Mouse (Mus musculus): ENCODE measurements around the gene Ptpre. TPM values are rescaled to one million over a fixed set of nuclear protein-coding genes. Genes with fewer than 3 reads are reported as not detected.

The Ptpre gene
- polyA plus RNA-seq, 1 experiment from 2014 or later: 2.2 TPM

- no peak overlapping the region for H3K27ac ChIP-seq
- no peaks in the 10 kb centered on the region for H3K36me3 ChIP-seq
- H3K9me3 ChIP-seq: no peaks in the 10 kb centered on the region
- H3K4me2 ChIP-seq: no peak overlapping the region
- no peak for ATAC-seq (ENCODE audit: insufficient number of reproducible peaks, insufficient read depth, low FRiP score, low TSS enrichment, low read depth)
- H3K27me3 ChIP-seq: peaks cover 3% of the 10 kb centered on the region; the same call in 1 of the 2 replicates
- no peak overlapping the region for H3K4me3 ChIP-seq (replicated peaks)
- H3K9ac ChIP-seq (replicated peaks): no peak overlapping the region
- H3K4me1 ChIP-seq (replicated peaks): no peaks in the 10 kb centered on the region
- whole genome bisulfite sequencing: 87% methylated on average over 7 of the region's 7 CpGs
These were observed 43.2 kb downstream of the Ptpre start for GRCm38 (mm10) chr7:135580306-135581091.

- Histone ChIP-seq H3K4me3 (replicated peaks) (no peak overlapping the region), H3K4me1 (replicated peaks) (no peaks in the 10 kb centered on the region), H3K9me3 (no peaks in the 10 kb centered on the region), H3K9ac (replicated peaks) (no peak overlapping the region), H3K27ac (no peak overlapping the region), H3K27me3 (peaks cover 3% of the 10 kb centered on the region; the same call in 1 of the 2 replicates), H3K4me2 (no peak overlapping the region), H3K36me3 (no peaks in the 10 kb centered on the region)
- WGBS: 74% methylated on average over 5 of the region's 5 CpGs
- no peak for ATAC-seq (ENCODE audit: insufficient number of reproducible peaks, insufficient read depth, low FRiP score, low TSS enrichment, low read depth)
These were observed 43.8 kb downstream of the Ptpre start for GRCm38 (mm10) chr7:135581128-135581527.

DNA sequence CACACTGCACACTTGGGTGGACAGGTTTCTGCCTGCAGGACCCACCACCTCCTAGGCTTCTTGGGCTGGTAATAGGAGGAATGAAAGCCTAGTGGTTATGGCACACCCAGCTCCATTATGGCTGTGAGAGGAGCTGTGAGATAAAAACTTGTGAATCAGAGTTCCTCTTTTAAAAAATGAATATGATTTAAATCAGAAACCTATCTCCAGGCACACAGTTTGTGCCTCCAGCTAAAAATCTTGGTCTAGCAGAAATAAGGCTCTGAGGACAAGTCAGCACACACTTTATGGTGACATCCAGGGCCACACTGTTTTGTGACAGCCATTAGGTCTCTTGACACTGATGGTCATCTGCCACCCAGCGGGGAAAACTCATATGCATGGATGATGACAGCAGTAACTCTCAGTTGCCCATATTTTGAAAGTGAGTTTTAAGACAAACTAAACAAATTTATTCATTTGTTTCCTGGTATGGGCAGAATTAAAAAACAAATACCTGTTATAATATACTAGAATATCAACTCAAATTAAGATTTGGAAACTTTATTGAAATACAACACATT lies 47.9 kb downstream of the Ptpre start:
- H3K4me3 ChIP-seq (replicated peaks): no peak overlapping the region
- no peak overlapping the region for H3K27ac ChIP-seq
- ATAC-seq (ENCODE audit: insufficient number of reproducible peaks, insufficient read depth, low FRiP score, low TSS enrichment, low read depth): no peak
- no peak overlapping the region for H3K9ac ChIP-seq (replicated peaks)
- H3K9me3 ChIP-seq: no peaks in the 10 kb centered on the region
- H3K27me3 ChIP-seq: peaks cover 3% of the 10 kb centered on the region; the same call in 1 of the 2 replicates
- no peaks in the 10 kb centered on the region for H3K36me3 ChIP-seq
- 76% methylated on average over 1 of the region's 1 CpGs for WGBS
- no peak overlapping the region for H3K4me2 ChIP-seq
- peaks cover 13% of the 10 kb centered on the region for H3K4me1 ChIP-seq (replicated peaks)

GRCm38 (mm10) chr7:135586402-135586801 lies 49.1 kb downstream of the Ptpre start:
- peak overlapping the region; percentile 32; the same call in 1 of the 2 replicates for H3K27ac ChIP-seq
- no peak for ATAC-seq (ENCODE audit: insufficient number of reproducible peaks, insufficient read depth, low FRiP score, low TSS enrichment, low read depth)
- H3K9me3 ChIP-seq: no peaks in the 10 kb centered on the region
- H3K27me3 ChIP-seq: no peaks in the 10 kb centered on the region
- no peak overlapping the region for H3K9ac ChIP-seq (replicated peaks)
- H3K36me3 ChIP-seq: no peaks in the 10 kb centered on the region
- peaks cover 13% of the 10 kb centered on the region for H3K4me1 ChIP-seq (replicated peaks)
- WGBS: 36% methylated on average over 4 of the region's 4 CpGs
- no peak overlapping the region for H3K4me3 ChIP-seq (replicated peaks)
- no peak overlapping the region; the same call in 1 of the 2 replicates for H3K4me2 ChIP-seq

GRCm38 (mm10) chr7:135587821-135588575 lies 50.7 kb downstream of the Ptpre start:
- no peak for ATAC-seq (ENCODE audit: insufficient number of reproducible peaks, insufficient read depth, low FRiP score, low TSS enrichment, low read depth)
- no peak overlapping the region for H3K9ac ChIP-seq (replicated peaks)
- no peaks in the 10 kb centered on the region for H3K27me3 ChIP-seq
- H3K4me3 ChIP-seq (replicated peaks): no peak overlapping the region
- H3K4me2 ChIP-seq: no peak overlapping the region
- peaks cover 13% of the 10 kb centered on the region for H3K4me1 ChIP-seq (replicated peaks)
- no peaks in the 10 kb centered on the region for H3K36me3 ChIP-seq
- no peaks in the 10 kb centered on the region for H3K9me3 ChIP-seq
- H3K27ac ChIP-seq: no peak overlapping the region
- 62% methylated on average over 2 of the region's 2 CpGs for WGBS

DNA sequence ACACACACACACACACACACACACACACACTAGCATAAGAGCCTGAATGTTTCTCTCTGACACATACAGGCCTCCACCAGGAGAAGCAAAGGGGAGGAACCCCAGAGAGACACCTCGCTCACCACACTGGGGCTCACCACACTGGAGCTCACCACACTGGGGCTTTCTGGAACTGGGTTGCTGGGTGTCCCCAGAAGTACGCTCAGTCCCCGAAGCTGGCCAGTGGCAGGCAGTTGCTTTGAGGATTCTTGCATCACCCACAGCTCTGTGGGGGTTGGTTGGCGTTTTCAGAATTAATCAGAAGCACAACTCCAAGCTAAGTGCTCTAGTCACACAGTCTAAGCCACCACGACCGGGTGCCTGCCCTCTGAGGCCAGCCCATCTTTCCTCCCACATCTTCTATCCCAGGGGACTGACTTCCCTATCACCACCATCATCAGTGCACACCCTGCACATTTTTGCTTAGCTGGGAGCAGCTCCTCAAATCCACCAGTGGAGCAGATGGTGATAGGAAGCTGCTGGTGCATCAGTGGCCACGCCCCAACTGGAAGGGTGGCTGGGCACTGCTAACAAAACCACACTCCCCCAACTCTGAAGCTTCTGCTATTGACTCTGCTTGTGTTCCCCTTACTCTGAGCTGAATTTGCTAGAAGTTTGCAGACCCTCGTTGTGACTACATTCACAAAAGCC lies 51.5 kb downstream of the Ptpre start:
- Histone ChIP-seq H3K9me3 (no peaks in the 10 kb centered on the region), H3K27me3 (no peaks in the 10 kb centered on the region), H3K4me2 (no peak overlapping the region), H3K4me3 (replicated peaks) (no peak overlapping the region), H3K4me1 (replicated peaks) (peaks cover 13% of the 10 kb centered on the region), H3K9ac (replicated peaks) (no peak overlapping the region), H3K27ac (no peak overlapping the region), H3K36me3 (no peaks in the 10 kb centered on the region)
- no peak for ATAC-seq (ENCODE audit: insufficient number of reproducible peaks, insufficient read depth, low FRiP score, low TSS enrichment, low read depth)
- WGBS: 79% methylated on average over 8 of the region's 8 CpGs

DNA sequence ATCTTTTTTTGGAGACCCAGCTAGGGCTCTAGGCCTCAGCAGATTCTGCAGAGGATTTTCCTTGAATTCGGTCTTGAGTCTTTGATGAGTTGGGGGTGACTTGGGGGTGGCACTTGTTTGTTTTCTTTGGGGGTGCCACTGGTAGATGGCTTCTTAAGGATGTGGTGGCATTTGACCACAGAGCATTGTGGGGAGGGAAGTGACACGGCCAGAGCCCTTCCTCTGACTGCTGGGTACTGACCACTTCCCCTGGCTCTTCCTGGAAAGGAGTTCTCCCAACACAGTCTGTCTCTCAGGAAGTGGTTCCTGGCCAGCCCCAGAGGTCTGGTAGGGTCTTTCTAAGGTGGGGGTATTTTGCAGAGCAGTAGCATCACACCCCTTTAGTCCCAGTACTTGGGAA lies 54.2 kb downstream of the Ptpre start:
- H3K9ac ChIP-seq (replicated peaks): no peak overlapping the region
- H3K4me3 ChIP-seq (replicated peaks): no peak overlapping the region
- H3K4me1 ChIP-seq (replicated peaks): peaks cover 33% of the 10 kb centered on the region
- H3K9me3 ChIP-seq: no peaks in the 10 kb centered on the region
- H3K36me3 ChIP-seq: no peaks in the 10 kb centered on the region
- H3K4me2 ChIP-seq: no peak overlapping the region
- no peak for ATAC-seq (ENCODE audit: insufficient number of reproducible peaks, insufficient read depth, low FRiP score, low TSS enrichment, low read depth)
- 86% methylated on average over 2 of the region's 2 CpGs for WGBS
- no peaks in the 10 kb centered on the region for H3K27me3 ChIP-seq
- H3K27ac ChIP-seq: no peak overlapping the region

- ATAC-seq (ENCODE audit: insufficient number of reproducible peaks, insufficient read depth, low FRiP score, low TSS enrichment, low read depth): no peak
- no peak overlapping the region for H3K9ac ChIP-seq (replicated peaks)
- H3K4me2 ChIP-seq: no peak overlapping the region
- peaks cover 39% of the 10 kb centered on the region for H3K4me1 ChIP-seq (replicated peaks)
- no peaks in the 10 kb centered on the region for H3K27me3 ChIP-seq
- WGBS: 72% methylated on average over 5 of the region's 5 CpGs
- no peaks in the 10 kb centered on the region for H3K36me3 ChIP-seq
- no peak overlapping the region for H3K4me3 ChIP-seq (replicated peaks)
- H3K27ac ChIP-seq: no peak overlapping the region
- H3K9me3 ChIP-seq: no peaks in the 10 kb centered on the region
These were observed 56.0 kb downstream of the Ptpre start for GRCm38 (mm10) chr7:135593286-135593685.

GRCm38 (mm10) chr7:135593825-135594224 lies 56.5 kb downstream of the Ptpre start:
- no peak overlapping the region for H3K4me3 ChIP-seq (replicated peaks)
- WGBS: 69% methylated on average over 3 of the region's 3 CpGs
- no peaks in the 10 kb centered on the region for H3K27me3 ChIP-seq
- H3K27ac ChIP-seq: 0 out of 2 replicates have a peak overlapping the region, but pooled peaks have one; percentile 54
- no peak for ATAC-seq (ENCODE audit: insufficient number of reproducible peaks, insufficient read depth, low FRiP score, low TSS enrichment, low read depth)
- no peaks in the 10 kb centered on the region for H3K36me3 ChIP-seq
- peaks cover 43% of the 10 kb centered on the region for H3K4me1 ChIP-seq (replicated peaks)
- no peak overlapping the region for H3K4me2 ChIP-seq
- no peak overlapping the region for H3K9ac ChIP-seq (replicated peaks)
- H3K9me3 ChIP-seq: no peaks in the 10 kb centered on the region

GRCm38 (mm10) chr7:135594676-135595075 lies 57.4 kb downstream of the Ptpre start:
- Histone ChIP-seq H3K9me3 (no peaks in the 10 kb centered on the region), H3K4me1 (replicated peaks) (peaks cover 43% of the 10 kb centered on the region), H3K27ac (0 out of 2 replicates have a peak overlapping the region, but pooled peaks have one; percentile 54), H3K4me2 (no peak overlapping the region), H3K9ac (replicated peaks) (no peak overlapping the region), H3K36me3 (no peaks in the 10 kb centered on the region), H3K4me3 (replicated peaks) (no peak overlapping the region), H3K27me3 (no peaks in the 10 kb centered on the region)
- WGBS: 61% methylated on average over 7 of the region's 7 CpGs
- no peak for ATAC-seq (ENCODE audit: insufficient number of reproducible peaks, insufficient read depth, low FRiP score, low TSS enrichment, low read depth)
